Mouse (Mus musculus): ENCODE data around the gene Kcnab1.

DNA sequence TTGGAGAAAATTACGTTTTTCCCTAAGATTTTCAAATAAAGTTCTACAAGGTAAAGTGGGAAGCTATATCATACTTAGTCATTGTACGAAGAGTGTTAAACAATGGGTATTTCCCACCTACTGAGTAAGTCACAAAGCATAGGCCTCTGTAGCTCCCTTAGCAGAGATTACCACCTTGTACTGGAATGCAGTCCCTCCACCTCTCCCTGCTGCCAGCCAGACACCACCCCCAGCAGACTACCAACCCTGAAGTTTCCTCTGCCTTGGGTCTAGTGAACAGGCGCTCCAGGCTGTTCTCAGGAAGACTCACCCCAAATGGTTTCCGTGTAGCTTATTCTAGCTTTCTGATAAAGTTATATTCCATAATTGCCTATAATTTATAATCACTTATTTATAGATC lies 211.8 kb downstream of the Kcnab1 start:
- TF ChIP-seq CTCF (IDR thresholded peaks at IDR 0.05; ENCODE audit: control insufficient read depth, insufficient read depth, insufficient read length): no peak
- TF ChIP-seq FOSL1 (IDR thresholded peaks at IDR 0.05; ENCODE audit: insufficient read depth, low read length, poor library complexity, severe bottlenecking): no peak
- TF ChIP-seq MAX (IDR thresholded peaks at IDR 0.05): no peak
- TF ChIP-seq MYOG (IDR thresholded peaks at IDR 0.05; ENCODE audit: control insufficient read depth, extremely low read depth, insufficient read length): no peak
- TF ChIP-seq USF1 (IDR thresholded peaks at IDR 0.05; ENCODE audit: low read depth): no peak
- TF ChIP-seq MYOD1 (IDR thresholded peaks at IDR 0.05; ENCODE audit: control insufficient read depth, insufficient read length, low read depth): no peak
- no peak for TF ChIP-seq CEBPB (IDR thresholded peaks at IDR 0.05; ENCODE audit: low read depth)

Measured in C2C12 (cell line).